Mouse (Mus musculus): Measurements from ENCODE around the gene Inpp4b.

DNA sequence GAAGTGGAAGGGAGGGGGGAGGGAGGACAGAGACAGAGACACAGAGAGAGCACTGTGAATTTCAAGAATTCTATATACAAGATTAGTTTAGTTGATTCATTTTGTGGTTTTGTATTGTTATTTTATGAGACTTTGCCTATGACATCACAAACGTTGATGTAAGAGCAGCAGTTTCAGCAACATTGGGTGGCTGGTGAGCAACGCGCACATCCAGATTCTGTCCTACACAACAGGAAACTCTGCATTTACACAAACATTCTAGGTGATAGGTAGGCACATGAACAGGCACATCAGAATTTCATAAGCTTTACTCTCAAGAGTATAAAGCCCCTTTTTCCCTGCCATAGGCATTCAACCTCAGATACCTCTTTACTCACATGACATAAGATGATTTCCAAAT, 276.6 kb downstream of the Inpp4b start:
- no peak for TF ChIP-seq CTCF (IDR thresholded peaks at IDR 0.05; ENCODE audit: low read depth)
- TF ChIP-seq EP300 (IDR thresholded peaks at IDR 0.05; ENCODE audit: low read depth), result no peak
